Mouse (Mus musculus) T-helper 2 cell (primary cell): ENCODE measurements at regions not wholly inside any gene's neighbourhood (a gene's known extent, or its start where the extent isn't known, plus 50 kb on each side); places are given as distances from the start of the nearest gene placed in this dataset.

Source experiments
- in situ Hi-C: fragments of 300-600 bp; cut with MboI, MseI; formaldehyde crosslinking; loops from one replicate; pipeline ENCODE4 v1.15.1; 2025; ENCODE audit warnings: high pct_unique_total_duplicates

DNA sequence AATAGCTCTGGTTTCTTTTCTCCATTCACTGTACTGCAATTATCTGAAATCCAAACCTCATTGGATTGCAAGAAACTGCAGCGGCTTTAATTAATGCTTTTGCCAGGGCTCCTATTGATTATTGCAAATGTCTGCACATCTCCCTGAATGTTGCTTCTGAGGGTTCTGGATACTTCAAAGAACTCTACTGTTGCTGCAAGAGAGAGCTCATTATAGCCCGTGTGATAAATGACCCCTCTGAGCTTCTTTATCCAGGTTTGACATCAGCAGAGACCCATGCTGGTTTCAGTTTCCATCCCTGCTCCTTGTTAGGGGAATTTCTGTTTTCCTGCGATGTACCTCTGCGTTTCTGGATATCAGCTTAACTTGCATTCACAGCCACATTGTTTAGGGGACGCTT, 78.4 kb upstream of the Nav3 start:
- in situ Hi-C loops, result no loop called here

DNA sequence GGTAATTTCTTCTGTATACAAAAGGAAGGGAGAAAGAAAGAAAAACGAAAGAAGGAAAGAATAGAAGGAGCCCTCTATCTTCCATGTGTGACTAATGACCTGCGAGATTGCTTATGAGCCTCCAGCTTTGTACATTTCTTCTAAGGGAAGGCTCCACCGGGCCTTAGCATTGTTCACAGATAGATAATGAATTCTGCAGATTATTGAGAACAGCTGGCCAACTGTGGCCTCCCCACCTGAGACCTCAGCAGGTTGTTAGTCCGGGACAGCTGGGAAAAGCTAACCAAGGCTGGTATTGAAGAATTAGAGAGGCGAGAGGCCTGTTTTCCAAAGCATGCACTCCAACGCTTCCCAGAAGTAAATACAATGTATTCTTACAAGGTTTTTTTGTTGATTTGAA, 86.7 kb upstream of the Nav3 start:
- in situ Hi-C loops, result loop anchor here (10.0 kb wide), 1 partner anchor 488 kb away; no protein-coding TSS in a partner anchor

DNA sequence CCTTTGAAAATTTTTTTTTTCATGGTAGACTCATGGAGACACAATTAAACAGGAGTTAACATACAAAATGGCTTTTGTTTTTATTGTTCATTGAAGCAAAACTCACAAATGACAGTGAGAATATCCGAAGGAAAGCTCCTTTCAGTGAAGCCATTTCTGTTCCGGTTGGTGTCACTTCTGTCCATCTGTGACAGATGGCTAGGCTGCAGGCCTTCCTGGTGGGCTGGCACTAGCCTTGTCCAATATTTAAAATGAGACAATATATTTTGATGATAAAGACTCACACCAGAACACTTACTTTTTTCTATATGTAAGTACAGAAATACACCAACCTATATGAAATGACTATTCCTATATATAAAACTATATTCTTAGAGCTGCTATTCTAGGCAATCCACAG, 92.4 kb upstream of the Nav3 start:
- in situ Hi-C loops, result loop anchor here (10.0 kb wide), 1 partner anchor 494 kb away; no protein-coding TSS in a partner anchor

DNA sequence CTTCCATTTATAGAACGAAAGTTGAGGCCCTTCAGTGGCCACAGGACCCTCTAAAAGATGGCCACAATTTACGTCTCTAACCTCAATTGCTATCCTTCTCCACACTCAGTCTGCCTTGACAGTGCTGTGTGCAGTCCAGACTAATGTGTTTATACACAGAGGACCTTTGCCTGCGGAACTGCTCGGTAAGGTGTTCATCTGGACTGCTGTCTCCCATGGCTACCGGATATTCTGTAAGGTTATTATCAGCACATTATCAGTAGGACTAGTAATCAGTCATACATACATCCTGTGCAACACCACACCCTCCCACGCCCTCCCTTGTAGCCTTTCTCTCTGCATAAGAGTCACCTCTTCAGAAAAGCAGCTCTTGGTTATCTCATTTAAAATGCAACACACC, 98.0 kb upstream of the Nav3 start:
- in situ Hi-C loops, result no loop called here

DNA sequence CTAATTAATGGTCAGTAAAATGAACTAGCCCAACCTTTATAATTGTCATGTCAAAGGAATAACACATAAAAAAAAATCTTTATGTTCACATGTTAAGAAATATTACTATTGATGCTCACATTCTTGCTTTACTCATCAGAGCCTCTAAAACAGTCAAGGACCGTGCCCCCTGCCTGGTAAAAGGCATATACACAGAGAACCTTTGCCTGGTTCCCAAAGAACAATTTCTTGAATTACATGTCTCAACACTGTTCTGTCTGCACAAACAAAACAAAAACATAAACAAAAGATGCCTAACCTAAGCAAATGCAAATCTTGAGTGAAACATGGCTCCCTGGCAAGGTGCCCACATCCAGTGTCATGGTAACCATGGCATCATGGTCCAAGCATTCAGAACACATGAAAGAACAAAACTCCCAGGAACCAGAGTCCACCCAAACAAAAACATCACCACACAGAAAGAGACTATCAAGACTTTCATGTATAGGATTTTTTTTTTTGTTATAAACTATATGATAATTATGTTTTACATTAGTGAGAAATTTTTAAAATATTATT, 100.4 kb upstream of the Nav3 start:
- in situ Hi-C loops, result no loop called here

DNA sequence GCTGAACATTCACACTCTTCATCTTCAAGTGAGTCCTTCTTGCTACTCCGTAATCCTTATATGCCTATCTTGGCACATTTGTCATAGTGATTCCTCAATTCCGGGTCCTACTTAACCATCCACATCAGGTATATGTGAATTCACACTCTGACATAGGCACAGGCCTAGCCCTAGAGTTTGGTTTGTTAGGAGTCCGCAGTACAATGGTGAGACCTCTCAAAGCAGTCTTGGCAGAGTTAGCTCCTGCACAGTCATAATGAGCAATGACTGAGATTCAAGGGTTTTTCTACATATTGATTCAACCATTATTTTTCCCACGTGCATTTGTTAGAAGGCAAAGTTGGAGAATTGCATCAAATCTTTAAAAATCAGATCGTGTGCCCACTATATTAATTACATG, 107.1 kb upstream of the Nav3 start:
- in situ Hi-C loops, result no loop called here

DNA sequence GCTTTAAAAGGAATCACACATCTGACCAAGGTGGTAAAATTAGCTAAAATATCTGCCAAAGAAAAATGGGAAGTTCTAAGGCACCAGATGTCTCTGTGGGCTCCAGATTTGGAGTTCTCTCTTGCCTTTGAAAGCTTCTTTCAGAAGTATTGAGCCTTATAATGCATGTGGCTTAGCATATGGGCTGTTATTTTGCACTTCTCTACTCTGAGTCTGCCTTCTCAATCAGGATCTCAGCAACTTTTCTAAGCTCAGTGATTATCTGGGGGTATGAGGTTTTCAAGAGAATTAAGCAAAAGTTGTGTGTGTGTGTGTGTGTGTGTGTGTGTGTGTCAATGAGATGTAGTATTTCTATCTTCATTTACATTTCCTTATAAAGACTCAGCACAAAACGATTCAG, 107.6 kb upstream of the Nav3 start:
- in situ Hi-C loops, result no loop called here

DNA sequence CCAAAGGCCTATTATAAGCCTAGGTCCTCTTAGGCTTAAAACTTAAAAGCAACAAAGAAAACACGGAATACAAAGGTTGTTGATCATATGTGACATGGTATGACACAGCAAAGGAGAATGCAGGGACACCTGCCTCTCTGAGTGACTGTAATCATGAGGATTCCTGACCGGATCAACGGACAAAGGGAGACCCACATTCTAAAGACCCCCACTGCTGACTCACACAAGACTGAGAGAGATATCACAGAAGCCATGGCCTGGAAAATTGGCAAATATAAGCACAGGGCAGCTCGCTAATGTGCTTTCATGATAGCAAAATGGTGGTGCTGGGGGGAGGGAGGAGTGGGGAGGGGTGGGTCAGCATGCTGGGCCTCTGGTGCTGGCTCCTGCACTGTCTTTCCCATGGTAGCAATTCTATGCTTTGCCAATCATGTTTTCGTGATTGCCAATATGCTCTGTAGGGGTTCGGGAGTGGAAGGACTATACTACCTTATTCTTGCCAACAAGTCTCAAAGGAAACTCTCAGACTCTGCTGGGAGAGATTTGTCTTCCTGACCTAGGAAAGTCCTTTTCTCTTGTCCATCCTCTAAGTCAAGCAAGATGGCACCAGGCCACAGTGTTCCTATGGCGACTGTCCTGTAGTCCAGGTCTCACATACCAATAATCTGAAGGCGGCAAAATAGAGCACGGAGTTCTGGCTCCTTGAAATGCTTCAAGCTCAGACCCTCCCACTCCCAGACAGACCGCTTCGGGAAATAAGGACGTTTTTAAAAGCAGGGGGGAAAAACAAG, 110.5 kb upstream of the Nav3 start:
- in situ Hi-C loops, result no loop called here

DNA sequence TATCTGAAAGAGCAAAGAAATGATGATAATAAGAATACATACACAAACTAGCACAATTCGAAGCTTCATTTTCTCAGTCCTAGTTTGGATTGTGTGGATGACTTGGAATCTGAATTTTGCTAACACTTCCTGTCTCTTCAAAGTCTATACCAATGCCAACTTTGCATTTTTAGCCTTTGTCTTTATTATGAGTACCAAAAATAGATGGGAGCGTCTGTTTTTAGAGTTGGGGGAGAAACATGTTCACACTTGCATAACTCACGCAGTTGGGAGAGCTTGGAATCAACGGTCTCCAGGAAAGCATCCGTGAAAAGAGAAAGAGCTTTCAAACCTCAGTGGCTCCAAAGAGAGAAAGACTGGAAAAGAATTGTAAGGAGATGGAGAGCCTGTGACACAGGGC, 114.5 kb upstream of the Nav3 start:
- in situ Hi-C loops, result no loop called here

DNA sequence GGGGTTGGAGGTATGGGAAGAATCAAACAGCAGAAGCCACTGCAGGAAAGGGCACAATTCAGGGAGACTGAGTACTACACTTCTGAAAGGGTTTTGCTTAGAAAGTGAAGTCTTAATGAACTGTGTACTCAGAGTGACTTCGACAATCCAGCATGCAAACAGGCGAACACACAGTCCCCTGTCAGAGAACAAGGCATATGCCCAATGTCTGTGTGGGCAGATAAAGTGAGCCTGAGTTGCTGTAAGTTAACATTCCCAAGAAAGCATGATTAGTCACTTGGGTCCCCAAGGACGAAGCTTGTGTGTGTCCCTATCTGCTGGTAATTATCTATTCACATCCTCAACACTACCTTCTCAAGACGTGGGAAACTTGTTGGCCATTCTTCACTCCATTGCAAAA, 115.2 kb upstream of the Nav3 start:
- in situ Hi-C loops, result no loop called here

DNA sequence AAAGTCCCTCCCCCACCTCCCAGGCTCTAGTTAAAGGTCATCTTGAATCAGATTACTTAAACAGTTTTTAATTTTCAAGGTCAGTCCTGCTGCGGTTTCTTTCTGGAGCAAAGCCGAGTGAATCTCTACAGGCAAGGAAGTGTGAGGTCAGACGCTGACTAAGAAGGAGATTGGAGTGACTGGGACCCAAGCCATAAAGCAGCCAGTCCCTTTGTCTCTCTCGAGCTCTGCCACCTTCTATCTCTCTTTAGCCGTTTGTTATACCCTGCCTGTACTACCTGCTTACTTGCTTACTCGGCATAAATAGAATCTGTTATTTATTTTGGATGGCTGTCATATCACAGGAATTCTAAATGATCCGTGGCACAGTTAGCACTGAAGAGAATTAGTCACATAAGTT, 117.5 kb upstream of the Nav3 start:
- in situ Hi-C loops, result no loop called here

DNA sequence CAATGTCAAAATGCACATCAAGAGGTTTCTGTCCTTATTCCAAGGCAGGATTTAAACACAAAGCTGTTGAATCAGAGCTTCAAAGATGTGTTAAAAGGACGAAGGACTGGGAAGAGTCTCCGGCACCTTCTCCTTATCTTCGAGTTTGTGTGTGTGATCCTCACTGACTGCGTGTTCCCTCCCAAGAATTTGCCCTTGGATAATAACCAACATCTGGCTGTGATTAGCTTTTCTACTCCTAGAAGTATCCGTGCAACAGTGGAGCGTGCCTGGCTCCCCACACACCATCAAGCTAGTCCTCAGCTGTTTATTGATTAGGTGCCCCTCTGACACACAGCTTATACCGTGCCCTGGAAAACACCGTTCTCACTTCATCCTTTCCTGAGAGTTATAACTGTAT, 130.0 kb upstream of the Nav3 start:
- in situ Hi-C loops, result no loop called here

DNA sequence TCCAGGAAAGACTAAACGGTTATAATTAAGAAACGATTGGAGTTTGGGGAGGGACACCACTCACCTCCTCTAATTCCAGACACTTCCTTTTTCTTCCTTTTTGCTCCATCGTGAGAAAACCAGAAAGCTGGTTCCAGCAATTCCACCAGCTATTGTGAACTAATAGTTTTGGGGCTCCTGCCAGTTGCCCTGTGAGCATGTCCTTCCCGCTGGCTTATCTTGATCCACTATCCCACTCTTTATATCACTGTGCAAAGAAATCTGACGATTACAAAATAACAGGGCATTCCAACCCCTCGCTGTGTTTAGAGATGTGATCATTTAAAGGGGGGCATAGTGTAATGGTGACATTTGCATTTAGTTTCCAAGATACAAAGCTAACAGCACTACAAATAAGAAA, 130.5 kb upstream of the Nav3 start:
- in situ Hi-C loops, result no loop called here

DNA sequence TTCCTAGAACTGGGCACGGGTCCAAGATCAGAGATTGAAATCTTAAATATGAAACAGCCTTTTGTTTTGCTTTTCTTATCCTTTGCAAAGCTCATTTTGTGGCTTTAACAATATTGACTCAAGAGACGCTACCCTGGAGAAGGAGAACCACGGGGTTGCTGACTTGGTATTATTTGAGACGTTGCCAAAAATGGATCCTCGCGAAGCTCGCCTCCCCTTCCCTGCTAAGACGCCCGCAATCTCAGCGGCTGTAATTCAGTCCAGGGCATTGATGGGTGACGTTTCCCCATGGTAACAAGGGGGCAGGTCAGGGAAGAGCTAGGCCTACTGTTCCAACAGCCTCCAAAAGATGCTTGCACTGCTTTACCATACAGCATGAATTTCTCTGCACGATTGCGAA, 131.5 kb upstream of the Nav3 start:
- in situ Hi-C loops, result no loop called here

DNA sequence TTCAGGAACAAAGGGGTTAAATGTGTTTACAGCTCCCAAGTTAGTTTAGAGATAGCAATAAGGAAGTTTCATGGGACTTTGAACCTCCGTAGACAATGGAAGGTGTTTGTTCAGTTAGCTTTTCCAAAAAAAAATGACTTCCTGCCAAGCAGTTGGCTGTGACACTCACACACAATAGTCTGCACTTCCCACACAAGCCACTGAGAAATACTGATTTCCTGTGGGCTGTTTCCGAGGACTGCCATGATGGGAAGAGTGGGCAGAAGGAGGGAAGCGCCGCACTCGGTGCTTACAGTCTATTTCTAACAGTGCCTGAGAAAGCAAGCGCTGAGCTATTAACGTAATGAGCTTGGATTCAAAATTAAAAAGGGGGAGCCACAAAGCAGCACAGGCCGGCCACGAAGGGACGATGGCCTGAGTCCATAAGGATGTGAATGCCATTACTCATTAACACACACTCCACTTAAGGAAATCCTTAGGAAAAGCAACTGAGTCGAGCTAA, 144.4 kb upstream of the Nav3 start:
- in situ Hi-C loops, result no loop called here

DNA sequence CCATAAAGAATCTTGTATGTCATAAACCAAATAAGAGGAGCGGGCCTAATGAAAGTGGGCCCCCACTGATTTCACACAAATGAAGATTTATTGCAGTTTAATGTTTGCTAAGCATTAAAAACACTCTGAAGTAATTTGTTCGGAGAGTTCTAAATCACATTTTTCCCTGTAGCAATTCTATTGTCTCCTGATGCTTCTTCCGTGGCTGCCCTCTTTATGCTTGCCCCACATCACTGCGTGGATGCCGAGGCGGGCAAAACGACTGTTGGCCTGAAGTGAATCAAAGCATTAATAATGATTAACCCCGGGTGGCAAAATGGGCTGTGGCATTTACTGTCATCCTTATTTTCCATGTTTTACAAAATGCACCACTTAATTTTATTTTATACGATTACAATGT, 134.9 kb upstream of the E2f7 start:
- in situ Hi-C loops, result no loop called here

DNA sequence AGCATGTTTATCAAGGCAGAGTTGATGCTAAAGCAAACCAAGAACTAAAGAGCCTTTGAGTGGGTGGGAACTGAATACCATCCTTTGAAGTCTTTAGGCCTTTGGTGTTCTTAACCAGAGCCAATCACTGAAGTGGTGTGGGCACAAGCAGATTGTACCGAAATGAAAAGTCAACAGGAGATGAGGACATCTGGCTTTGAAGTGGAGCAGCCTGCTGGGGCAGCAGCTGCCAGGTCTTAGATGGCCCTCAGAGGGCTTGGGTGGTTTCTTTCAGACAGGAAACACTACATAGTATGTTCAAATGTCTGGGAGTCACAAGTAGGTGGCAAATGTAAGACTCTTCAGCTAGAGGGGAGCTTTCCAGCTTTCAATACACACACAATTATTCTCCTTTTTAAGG, 128.2 kb upstream of the E2f7 start:
- in situ Hi-C loops, result no loop called here

DNA sequence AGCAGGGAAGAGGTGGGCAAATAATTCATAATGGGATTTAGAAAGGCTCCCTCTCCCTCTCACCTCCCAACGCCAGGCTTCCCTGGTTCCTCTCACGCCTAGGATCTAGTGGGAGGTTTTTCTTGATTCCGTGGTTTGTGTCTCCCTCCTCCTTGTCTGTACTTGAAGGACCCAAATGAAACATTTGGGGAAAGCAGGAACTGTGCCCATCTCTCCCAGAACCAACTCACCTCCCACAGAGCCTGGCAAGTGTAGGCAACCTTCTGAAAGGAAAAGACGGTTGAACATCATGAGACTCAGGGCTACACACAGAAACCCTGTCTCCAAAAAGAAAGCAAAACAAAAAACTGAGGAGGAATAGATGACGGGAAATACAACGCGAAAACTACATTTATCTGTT, 126.0 kb upstream of the E2f7 start:
- in situ Hi-C loops, result no loop called here

DNA sequence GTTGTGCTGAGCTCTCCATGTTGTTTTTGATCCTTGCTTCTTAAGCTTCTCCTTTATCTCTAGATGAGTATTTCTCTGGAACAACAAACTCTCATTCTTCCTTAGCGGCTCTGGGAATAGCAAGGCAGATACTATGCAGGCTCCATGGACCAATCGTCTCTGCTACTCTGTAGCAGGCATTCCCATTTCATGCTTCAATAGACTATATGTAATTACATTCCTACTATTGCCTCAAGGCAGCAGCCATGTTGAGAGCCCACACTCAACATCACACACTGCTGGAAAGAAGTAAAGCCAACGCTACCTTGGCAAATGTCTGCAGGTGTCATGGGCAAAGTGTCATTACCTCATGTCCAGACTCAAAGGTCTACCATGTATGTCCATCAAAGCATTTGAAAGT, 119.6 kb upstream of the E2f7 start:
- in situ Hi-C loops, result no loop called here

DNA sequence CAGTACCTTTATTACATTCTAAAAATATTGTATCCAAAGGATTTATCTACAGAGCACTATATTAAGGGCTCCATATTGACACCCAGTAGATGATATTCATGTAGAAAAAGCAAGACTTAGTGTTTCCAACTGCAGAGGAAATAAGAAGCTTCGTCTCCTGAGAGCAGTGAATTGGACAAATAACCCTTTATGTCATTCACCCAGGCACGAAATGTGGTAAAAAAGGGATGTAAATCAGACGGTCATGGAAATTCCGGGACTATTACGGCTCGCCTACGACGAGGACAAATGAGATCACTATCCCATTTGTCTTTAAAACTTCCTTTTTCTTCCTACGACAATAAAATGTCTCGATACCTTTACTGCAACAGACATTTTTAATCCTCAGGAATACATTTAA, 104.8 kb upstream of the E2f7 start:
- in situ Hi-C loops, result no loop called here

DNA sequence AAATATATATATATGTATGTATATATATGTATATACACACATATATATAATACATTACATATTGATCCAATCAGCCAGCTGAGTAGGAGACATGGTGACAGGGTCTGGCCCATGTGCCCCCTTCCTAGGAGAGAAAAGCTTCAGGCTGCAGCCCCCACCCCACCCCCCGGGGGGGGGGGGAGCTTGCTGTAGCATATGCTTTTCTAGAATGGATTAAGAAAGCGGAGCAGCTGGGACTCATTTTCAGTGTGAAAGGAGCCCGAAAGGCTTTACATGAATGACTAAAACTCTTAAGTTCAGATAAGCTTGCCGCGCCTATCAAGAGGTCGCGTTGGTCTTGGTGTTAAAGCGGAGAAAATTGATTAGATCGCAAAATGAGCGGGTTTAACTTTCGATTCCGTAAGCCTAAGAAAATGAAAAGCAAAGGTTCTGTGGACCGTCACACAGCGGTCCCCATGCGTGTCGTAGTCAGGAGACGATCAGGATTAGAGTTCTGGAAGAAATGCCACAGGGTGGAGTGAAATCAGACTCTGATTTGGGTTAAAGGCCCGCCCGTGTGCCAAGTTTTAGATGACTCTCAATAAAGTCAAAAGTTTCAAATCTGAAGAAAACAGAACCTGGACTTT, 103.1 kb upstream of the E2f7 start:
- in situ Hi-C loops, result no loop called here

DNA sequence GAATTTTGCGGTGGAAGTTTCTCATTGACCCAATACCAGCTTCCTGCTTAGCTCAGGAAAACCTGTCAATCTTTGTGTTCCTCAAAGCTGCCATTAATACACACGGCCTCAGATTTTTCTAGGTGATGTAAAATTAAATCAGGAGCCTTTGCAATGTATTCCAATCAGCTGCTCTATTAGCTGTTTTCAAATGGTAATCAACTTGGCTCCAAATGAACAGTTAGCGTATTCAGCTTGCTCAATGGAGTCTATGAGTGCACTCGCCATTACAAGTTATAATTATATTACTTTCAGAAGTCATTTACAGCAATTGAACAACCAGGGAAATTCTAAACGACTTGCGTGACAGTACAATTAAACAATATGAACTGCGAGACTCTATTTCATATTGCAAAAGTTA, 97.6 kb upstream of the E2f7 start:
- in situ Hi-C loops, result no loop called here

DNA sequence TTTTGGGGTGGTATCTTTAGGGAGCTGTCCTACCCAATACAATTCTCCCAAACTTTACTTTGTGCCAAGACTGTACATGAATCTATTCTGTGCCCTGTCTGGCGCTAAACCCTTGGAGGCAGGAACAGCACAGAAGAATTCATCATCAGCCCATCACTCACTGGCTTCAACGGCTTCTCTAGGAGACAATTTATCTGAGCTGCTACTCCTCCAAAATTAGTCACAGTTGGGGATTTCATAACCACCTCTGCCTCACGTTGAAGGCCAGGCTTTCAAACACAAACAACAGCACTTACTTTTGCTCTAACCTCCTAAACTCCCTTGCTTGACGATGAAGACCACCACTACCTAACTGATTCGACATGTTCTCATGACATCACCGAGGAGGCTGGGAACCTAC, 95.1 kb upstream of the E2f7 start:
- in situ Hi-C loops, result no loop called here
